ENCODE assay signal across 28 mouse cellular contexts in genomic region chr10:111130872-111131271, GRCm38 (mm10). TPM values are rescaled to one million over a fixed set of nuclear protein-coding genes. Genes with fewer than 3 reads are reported as not detected.
A peak's percentile ranks its signal among the peaks of the same experiment; 100 is the strongest.
DNase-seq lines count a peak whose midpoint lies in the region; ATAC-seq lines count a peak whose summit lies in the region.
"Had no signal": no experiment of that assay in that cellular context is flagged by ENCODE, and none has a peak within 500 bp of the region (broad histone marks: within the 10 kb centered on the region; RNA-seq: fewer than 3 reads in every experiment).

No protein-coding gene starts in this region.

- peak; percentile 82 for DNase-seq in kidney, adult 11 months
- DNase-seq in kidney, postnatal 10 days: no peak
- peak; percentile 38 for DNase-seq in A20 (ENCODE audit: low read depth, low spot score)
- peak; percentile 89 for DNase-seq in kidney, adult 9 months
- peak; percentile 46 to 83 for DNase-seq in kidney, postnatal 25 days
- DNase-seq in right cerebral cortex, postnatal 10 days (ENCODE audit: low spot score in 2 of 2): no peak
- DNase-seq: adrenal gland, postnatal 14 days; cerebellum, adult 11-12 months; cerebellum, postnatal 10 days; gastrocnemius, postnatal 14 days; heart, adult 18-20 months; heart, postnatal 36 days; layer of hippocampus, postnatal 36 days; left cerebral cortex, postnatal 4 days; lung, adult 2 months; lung, postnatal 14 days; right cerebral cortex, postnatal 14 days had no signal

- H3K4me1 ChIP-seq in midbrain, embryonic 13.5 days (replicated peaks): no peaks in the 10 kb centered on the region
- H3K4me1 ChIP-seq: embryonic facial prominence, embryonic 10.5 days; embryonic facial prominence, embryonic 15.5 days; hindbrain, embryonic 13.5 days had no signal

- 52% methylated on average over 3 of the region's 3 CpGs for WGBS in midbrain, embryonic 13.5 days

- no peak overlapping the region for H3K4me2 ChIP-seq in midbrain, embryonic 13.5 days (replicated peaks)
- H3K4me2 ChIP-seq: embryonic facial prominence, embryonic 15.5 days; forebrain, embryonic 13.5 days; heart, embryonic 11.5 days; hindbrain, embryonic 13.5 days had no signal

- H3K36me3 ChIP-seq in midbrain, embryonic 13.5 days: no peaks in the 10 kb centered on the region
- H3K36me3 ChIP-seq: embryonic facial prominence, embryonic 10.5 days; embryonic facial prominence, embryonic 15.5 days; hindbrain, embryonic 13.5 days; midbrain, embryonic 10.5 days had no signal

- no peak for ATAC-seq in midbrain, embryonic 13.5 days
- ATAC-seq: CD4-positive, CD25-positive, alpha-beta regulatory T cell, adult 4 months; intestine, postnatal 0 days; midbrain, embryonic 16.5 days had no signal

- no peak overlapping the region for H3K4me3 ChIP-seq in midbrain, embryonic 13.5 days (replicated peaks)
- H3K4me3 ChIP-seq: embryonic facial prominence, embryonic 10.5 days; embryonic facial prominence, embryonic 15.5 days; forebrain, embryonic 13.5 days; hindbrain, embryonic 13.5 days; midbrain, embryonic 10.5 days had no signal

- no peak overlapping the region for H3K27ac ChIP-seq in midbrain, embryonic 13.5 days
- H3K27ac ChIP-seq: embryonic facial prominence, embryonic 10.5 days; embryonic facial prominence, embryonic 15.5 days; forebrain, embryonic 13.5 days; hindbrain, embryonic 13.5 days; liver, embryonic 14.5 days; midbrain, embryonic 10.5 days had no signal

- no peaks in the 10 kb centered on the region for H3K27me3 ChIP-seq in midbrain, embryonic 13.5 days
- H3K27me3 ChIP-seq: embryonic facial prominence, embryonic 15.5 days; forebrain, embryonic 13.5 days; hindbrain, embryonic 13.5 days had no signal

- no peaks in the 10 kb centered on the region for H3K9me3 ChIP-seq in midbrain, embryonic 13.5 days
- H3K9me3 ChIP-seq: embryonic facial prominence, embryonic 10.5 days; embryonic facial prominence, embryonic 15.5 days; forebrain, embryonic 13.5 days; hindbrain, embryonic 13.5 days; midbrain, embryonic 10.5 days had no signal

- H3K9ac ChIP-seq in midbrain, embryonic 13.5 days (replicated peaks): no peak overlapping the region
- H3K9ac ChIP-seq: embryonic facial prominence, embryonic 15.5 days; forebrain, embryonic 13.5 days; hindbrain, embryonic 13.5 days; liver, embryonic 14.5 days had no signal

RNA-seq across cellular contexts. Expression of gene Osbpl8, which starts 33.7 kb away (rescaled TPM):
- polyA plus RNA-seq in midbrain, embryonic 13.5 days (2015; fragmentation: Nextera tagmentation; extraction: Ambion mirVana): 18.5 and 18.9 TPM in 2 replicates

Comparison
In these comparisons a context has a peak if more than half of its experiments do, and no peak if none do; other contexts are left out.
1. DNase-seq: peak in kidney, adult 11 months (single experiment), A20 (single experiment), kidney, adult 9 months (single experiment) and kidney, postnatal 25 days (2 of 2); none in kidney, postnatal 10 days (single experiment) and right cerebral cortex, postnatal 10 days (0 of 2).